Mouse (Mus musculus): ENCODE data around the gene Taok3.

GRCm38 (mm10) chr5:117305754-117306153, 185.8 kb downstream of the Taok3 start:
- no peak for TF ChIP-seq POLR2AphosphoS2 (IDR thresholded peaks at IDR 0.05; ENCODE audit: insufficient read length, low read depth)
- TF ChIP-seq POLR2A (IDR thresholded peaks at IDR 0.05; ENCODE audit: insufficient read length, low read depth) = no peak
- no peak for TF ChIP-seq MYOG (IDR thresholded peaks at IDR 0.05; ENCODE audit: control insufficient read depth in 1 of 3, insufficient read depth in 1 of 3, insufficient read length in 2 of 3, low read depth in 2 of 3)
- no peak for TF ChIP-seq TCF3 (IDR thresholded peaks at IDR 0.05; ENCODE audit: insufficient read length, low read depth)
- TF ChIP-seq MAX (IDR thresholded peaks at IDR 0.05; ENCODE audit: low read depth) = no peak

All from myocyte (in vitro differentiated cells).